Mouse (Mus musculus): ENCODE results near the gene Mphosph6. TPM values are rescaled to one million over a fixed set of nuclear protein-coding genes. Genes with fewer than 3 reads are reported as not detected.

Mphosph6 gene
- polyA plus RNA-seq, 1 experiment from 2014 or later: 53.1 TPM

DNA sequence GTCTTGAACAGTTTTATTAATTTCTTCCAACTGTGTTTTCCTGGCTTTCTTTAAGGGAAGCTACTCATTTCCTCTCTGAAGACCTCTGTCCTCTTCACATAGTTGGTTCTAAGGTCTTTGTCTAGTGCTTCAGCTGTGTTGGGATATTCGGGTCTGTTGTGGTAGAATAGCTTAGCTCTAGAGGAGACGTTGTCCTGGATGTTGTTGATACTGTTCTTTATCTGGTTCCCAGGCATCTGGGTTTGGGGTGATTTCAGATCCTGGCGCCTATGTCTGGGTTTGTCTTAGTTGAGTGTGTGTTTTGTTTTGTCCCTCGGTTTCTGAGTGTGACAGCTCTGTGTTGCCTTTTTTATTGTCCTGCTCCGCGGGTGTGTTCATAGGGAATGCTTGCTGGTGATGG is 39.0 kb downstream of the Mphosph6 start:
- 85% methylated on average over 6 of the region's 6 CpGs for WGBS
- no peaks in the 10 kb centered on the region for H3K27me3 ChIP-seq (ENCODE audit: insufficient read depth, poor library complexity, severe bottlenecking)
- no peak for DNase-seq (ENCODE audit: low spot score)
- H3K4me1 ChIP-seq (replicated peaks): no peaks in the 10 kb centered on the region
- no peak overlapping the region for H3K4me3 ChIP-seq
- H3K9me3 ChIP-seq: no peaks in the 10 kb centered on the region
- no peak overlapping the region for H3K27ac ChIP-seq
- H3K36me3 ChIP-seq: no peaks in the 10 kb centered on the region

DNA sequence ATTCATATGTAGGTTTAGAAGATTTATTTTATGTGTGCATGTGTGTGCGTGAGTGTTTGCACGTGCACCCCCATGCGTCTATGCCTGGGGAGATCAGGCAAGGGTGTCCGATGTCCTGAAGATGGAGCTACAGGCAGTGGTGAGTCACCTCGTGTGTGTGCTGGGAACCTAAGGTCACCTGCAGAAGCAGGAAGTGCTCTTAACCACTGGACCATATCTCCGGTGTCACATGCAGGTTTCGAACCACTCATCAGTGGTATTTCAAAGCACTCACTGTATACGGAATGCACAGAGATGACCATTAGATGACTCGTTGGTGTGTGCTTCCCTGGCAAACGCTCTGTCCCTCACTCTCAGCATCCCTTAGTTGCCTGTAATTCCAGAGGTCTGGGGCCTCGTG is 43.8 kb downstream of the Mphosph6 start:
- WGBS: 87% methylated on average over 11 of the region's 11 CpGs
- Histone ChIP-seq H3K4me1 (replicated peaks) (no peaks in the 10 kb centered on the region), H3K4me3 (no peak overlapping the region), H3K27me3 (ENCODE audit: insufficient read depth, poor library complexity, severe bottlenecking) (no peaks in the 10 kb centered on the region), H3K27ac (no peak overlapping the region), H3K9me3 (no peaks in the 10 kb centered on the region), H3K36me3 (no peaks in the 10 kb centered on the region)
- DNase-seq (ENCODE audit: low spot score): no peak

DNA sequence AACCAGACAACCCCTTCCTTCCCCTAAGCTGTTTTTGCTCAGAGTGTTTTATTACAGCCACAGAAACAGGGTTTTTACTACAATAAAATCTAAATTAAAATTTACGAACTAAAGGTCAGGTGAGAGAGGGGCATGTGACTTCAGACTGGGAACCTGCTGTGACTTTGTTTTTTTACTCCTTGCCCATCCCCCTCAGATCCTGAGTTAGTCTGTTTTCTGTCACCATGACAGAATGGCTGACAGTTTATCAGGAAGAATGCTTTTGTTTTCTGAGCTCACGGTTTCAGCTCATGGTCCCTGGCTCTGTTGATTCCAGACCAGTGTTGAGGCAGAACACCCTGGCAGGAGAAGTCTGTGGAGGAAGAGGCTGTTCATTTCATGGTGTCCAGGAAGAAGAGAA is 52.3 kb downstream of the Mphosph6 start:
- Histone ChIP-seq H3K9me3 (no peaks in the 10 kb centered on the region), H3K4me3 (no peak overlapping the region), H3K27ac (no peak overlapping the region), H3K36me3 (no peaks in the 10 kb centered on the region), H3K27me3 (ENCODE audit: insufficient read depth, poor library complexity, severe bottlenecking) (no peaks in the 10 kb centered on the region), H3K4me1 (replicated peaks) (no peaks in the 10 kb centered on the region)
- WGBS: 55% methylated on average over 2 of the region's 2 CpGs
- DNase-seq (ENCODE audit: low spot score): no peak

GRCm38 (mm10) chr8:117747886-117748730 is 53.6 kb downstream of the Mphosph6 start:
- Histone ChIP-seq H3K27me3 (ENCODE audit: insufficient read depth, poor library complexity, severe bottlenecking) (no peaks in the 10 kb centered on the region), H3K4me1 (replicated peaks) (no peaks in the 10 kb centered on the region), H3K9me3 (no peaks in the 10 kb centered on the region), H3K27ac (no peak overlapping the region), H3K4me3 (no peak overlapping the region), H3K36me3 (no peaks in the 10 kb centered on the region)
- WGBS: 82% methylated on average over 9 of the region's 9 CpGs
- DNase-seq (ENCODE audit: low spot score): no peak

- Histone ChIP-seq H3K36me3 (no peaks in the 10 kb centered on the region), H3K4me1 (replicated peaks) (peaks cover 4% of the 10 kb centered on the region; the same call in 1 of the 2 replicates), H3K27ac (no peak overlapping the region), H3K9me3 (no peaks in the 10 kb centered on the region), H3K4me3 (no peak overlapping the region), H3K27me3 (ENCODE audit: insufficient read depth, poor library complexity, severe bottlenecking) (no peaks in the 10 kb centered on the region)
- WGBS: 61% methylated on average over 2 of the region's 2 CpGs
- DNase-seq (ENCODE audit: low spot score): no peak
Observed at GRCm38 (mm10) chr8:117747428-117747827, 54.3 kb downstream of the Mphosph6 start.

GRCm38 (mm10) chr8:117746651-117747050 is 55.1 kb downstream of the Mphosph6 start:
- Histone ChIP-seq H3K36me3 (no peaks in the 10 kb centered on the region), H3K4me3 (no peak overlapping the region), H3K27me3 (ENCODE audit: insufficient read depth, poor library complexity, severe bottlenecking) (no peaks in the 10 kb centered on the region), H3K9me3 (no peaks in the 10 kb centered on the region), H3K27ac (no peak overlapping the region), H3K4me1 (replicated peaks) (peaks cover 7% of the 10 kb centered on the region; the same call in 1 of the 2 replicates)
- 92% methylated on average over 5 of the region's 5 CpGs for WGBS
- no peak for DNase-seq (ENCODE audit: low spot score)

- no peak overlapping the region for H3K27ac ChIP-seq
- peaks cover 7% of the 10 kb centered on the region; the same call in 1 of the 2 replicates for H3K4me1 ChIP-seq (replicated peaks)
- WGBS: 73% methylated on average over 15 of the region's 15 CpGs
- H3K27me3 ChIP-seq (ENCODE audit: insufficient read depth, poor library complexity, severe bottlenecking): no peaks in the 10 kb centered on the region
- H3K9me3 ChIP-seq: no peaks in the 10 kb centered on the region
- no peak overlapping the region for H3K4me3 ChIP-seq
- H3K36me3 ChIP-seq: no peaks in the 10 kb centered on the region
- DNase-seq (ENCODE audit: low spot score): no peak
Observed at GRCm38 (mm10) chr8:117742431-117743012, 59.2 kb downstream of the Mphosph6 start.

Other genes with a start within 250 kb of the Mphosph6 start
- 0.84 and 1.0 TPM in 2 replicates for gene Sdr42e1, start 128.3 kb downstream of the Mphosph6 start, polyA plus RNA-seq (2016; fragmentation: Nextera tagmentation; extraction: Ambion mirVana)
- not detected in 2 replicates for gene Hsd17b2, start 100.0 kb downstream of the Mphosph6 start, polyA plus RNA-seq (2016; fragmentation: Nextera tagmentation; extraction: Ambion mirVana)